Mouse (Mus musculus): ENCODE measurements around the gene 1700030J22Rik.

GRCm38 (mm10) chr8:117015670-117016069, 36.9 kb upstream of the 1700030J22Rik start:
- TF ChIP-seq CTCF (IDR thresholded peaks at IDR 0.05; ENCODE audit: low read depth) (no peak), EP300 (IDR thresholded peaks at IDR 0.05; ENCODE audit: low read depth) (no peak)
